ENCODE assay signal across 8 mouse cellular contexts in the genomic region with DNA sequence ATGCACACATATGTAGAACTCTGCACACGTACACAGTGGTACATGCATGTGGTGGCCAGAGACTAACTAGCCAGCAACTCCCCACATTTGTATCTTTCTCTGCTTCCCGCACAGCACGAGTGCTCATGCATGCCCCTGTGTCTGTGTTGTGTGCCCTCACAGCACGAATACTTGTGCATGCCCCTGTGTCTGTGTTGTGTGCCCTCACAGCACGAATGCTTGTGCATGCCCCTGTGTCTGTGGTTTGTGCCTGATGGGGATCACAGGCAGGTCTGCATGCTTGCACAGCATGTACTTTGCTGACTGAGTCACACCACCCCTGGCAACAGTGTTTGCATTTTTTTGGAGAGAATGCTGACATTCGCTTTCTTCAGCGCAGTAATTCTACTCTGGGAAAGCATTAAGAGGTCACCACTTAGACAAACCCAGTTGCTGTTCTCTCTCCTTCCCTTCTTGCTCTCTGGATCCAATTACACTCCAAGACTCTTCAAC.
DNase-seq lines count a peak whose midpoint lies in the region; ATAC-seq and TF ChIP-seq lines count a peak whose summit lies in the region.

No protein-coding gene starts in this region.

- H3K36me3 ChIP-seq in limb, embryonic 14.5 days (ENCODE audit: control insufficient read depth, insufficient read depth, low read length): no peaks in the 10 kb centered on the region

- WGBS in limb, embryonic 14.5 days: 43% methylated on average over 7 of the region's 7 CpGs

- no peak overlapping the region; the same call in 1 of the 2 replicates for H3K27ac ChIP-seq in limb, embryonic 14.5 days (replicated peaks; ENCODE audit: low read depth, low read length)

- TF ChIP-seq POLR2A in limb, embryonic 14.5 days (IDR thresholded peaks at IDR 0.05; ENCODE audit: borderline replicate concordance, extremely low read depth, insufficient read depth, insufficient read length): no peak

- no peak overlapping the region for H3K4me3 ChIP-seq in limb, embryonic 14.5 days (replicated peaks; ENCODE audit: low read length)

- H3K9me3 ChIP-seq in limb, embryonic 14.5 days (ENCODE audit: control insufficient read depth, low read length): no peaks in the 10 kb centered on the region

- intact Hi-C loops in left cerebral cortex, postnatal 36 days (cut with DNase I): loop anchor here (10.0 kb wide), 1 partner anchor 134 kb away; no protein-coding TSS in a partner anchor

- peaks cover 14% of the 10 kb centered on the region for H3K4me1 ChIP-seq in limb, embryonic 14.5 days (ENCODE audit: control insufficient read depth, insufficient read depth, low read length)

- DNase-seq in gastrocnemius, adult 18-20 months (ENCODE audit: low spot score): peak; percentile 16
- DNase-seq in gastrocnemius, adult 8-10 months (ENCODE audit: low spot score in 2 of 2): no peak
- peak; percentile 60 for DNase-seq in Muller cell, postnatal 12 days (ENCODE audit: inconsistent ontology term)
- peak; percentile 79 for DNase-seq in fibroblast of lung, adult 2 months (ENCODE audit: low read depth)
- peak; percentile 46 for DNase-seq in limb, embryonic 14.5 days (ENCODE audit: low spot score)
- no peak for DNase-seq in adipocyte (ENCODE audit: low spot score)
- DNase-seq in heart, postnatal 4 days: no peak
- DNase-seq in left cerebral cortex, postnatal 36 days (ENCODE audit: low spot score in 2 of 2): no peak

- ATAC-seq in limb, embryonic 14.5 days (ENCODE audit: low FRiP score, low read depth): peak; percentile 57

- no peak overlapping the region for H3K9ac ChIP-seq in limb, embryonic 14.5 days (ENCODE audit: low read depth, low read length, severe bottlenecking)

- H3K4me2 ChIP-seq in limb, embryonic 14.5 days (replicated peaks; ENCODE audit: low read depth, low read length, severe bottlenecking): no peak overlapping the region

- H3K27me3 ChIP-seq in limb, embryonic 14.5 days (ENCODE audit: control insufficient read depth, insufficient read depth, low read length): no peaks in the 10 kb centered on the region

Comparison
In these comparisons a context has a peak if more than half of its experiments do, and no peak if none do; other contexts are left out.
1. DNase-seq: peak in gastrocnemius, adult 18-20 months (single experiment), Muller cell, postnatal 12 days (single experiment), fibroblast of lung, adult 2 months (single experiment) and limb, embryonic 14.5 days (single experiment); none in gastrocnemius, adult 8-10 months (0 of 2), adipocyte (single experiment), heart, postnatal 4 days (single experiment) and left cerebral cortex, postnatal 36 days (0 of 2).